Comparison of ENCODE assay signal across 10 mouse cellular contexts in genomic region chr4:57308214-57309000, GRCm38 (mm10). TPM values are rescaled to one million over a fixed set of nuclear protein-coding genes. Genes with fewer than 3 reads are reported as not detected.
DNase-seq lines count a peak whose midpoint lies in the region; ATAC-seq and TF ChIP-seq lines count a peak whose summit lies in the region.
"Had no signal": no experiment of that assay in that cellular context is flagged by ENCODE, and none has a peak within 500 bp of the region (broad histone marks: within the 10 kb centered on the region; RNA-seq: fewer than 3 reads in every experiment).

No protein-coding gene starts in this region.

- 0 out of 2 replicates have a peak overlapping the region, but pooled peaks have one; percentile 10 for H3K9ac ChIP-seq in lung, embryonic 16.5 days (ENCODE audit: low read length)
- H3K9ac ChIP-seq in stomach, embryonic 15.5 days = no peak overlapping the region
- H3K9ac ChIP-seq: midbrain, embryonic 12.5 days had no signal

- no peaks in the 10 kb centered on the region for H3K9me3 ChIP-seq in lung, embryonic 16.5 days (ENCODE audit: control insufficient read depth, low read length)
- H3K9me3 ChIP-seq in stomach, embryonic 15.5 days = no peaks in the 10 kb centered on the region
- H3K9me3 ChIP-seq: midbrain, embryonic 12.5 days had no signal

- TF ChIP-seq CTCF in spleen, adult 2 months (IDR thresholded peaks at IDR 0.05; ENCODE audit: extremely low read depth, insufficient read depth, insufficient read length, insufficient replicate concordance) = no peak

- H3K4me1 ChIP-seq in spleen, adult 2 months (ENCODE audit: control insufficient read depth, insufficient read depth, insufficient read length) = peaks cover 2% of the 10 kb centered on the region; the same call in 1 of the 2 replicates
- H3K4me1 ChIP-seq in lung, embryonic 16.5 days (replicated peaks; ENCODE audit: control insufficient read depth, insufficient read depth, low read length) = peaks cover 9% of the 10 kb centered on the region
- H3K4me1 ChIP-seq in stomach, embryonic 15.5 days = no peaks in the 10 kb centered on the region
- H3K4me1 ChIP-seq: midbrain, embryonic 12.5 days had no signal

- TF ChIP-seq POLR2A in spleen, adult 2 months (IDR thresholded peaks at IDR 0.05; ENCODE audit: low read depth, low read length) = no peak

- H3K4me3 ChIP-seq in spleen, adult 2 months (ENCODE audit: extremely low read depth, insufficient read depth, insufficient read length) = no peak overlapping the region
- H3K4me3 ChIP-seq in lung, embryonic 16.5 days (ENCODE audit: low read length) = peak overlapping the region; percentile 34
- H3K4me3 ChIP-seq in stomach, embryonic 15.5 days (replicated peaks) = no peak overlapping the region
- H3K4me3 ChIP-seq: midbrain, embryonic 12.5 days had no signal

- DNase-seq in spleen, adult 2 months (ENCODE audit: low read depth in 1 of 2, low spot score in 2 of 2) = no peak
- no peak for DNase-seq in spleen, adult 12 weeks (ENCODE audit: low spot score)
- DNase-seq in heart, adult 9 months (ENCODE audit: low spot score in 2 of 2) = peak; percentile 47 to 59
- peak; percentile 37 to 44 for DNase-seq in kidney, adult 8-10 months
- no peak for DNase-seq in thymus, postnatal 10 days (ENCODE audit: low spot score in 2 of 2)
- DNase-seq in thymus, postnatal 0 days (ENCODE audit: low spot score) = no peak

- peak; percentile 84 for ATAC-seq in lung, embryonic 16.5 days (ENCODE audit: low read depth)
- 0 out of 2 replicates have a peak, but pooled peaks have one; percentile 25 for ATAC-seq in stomach, embryonic 15.5 days (ENCODE audit: insufficient read depth, low FRiP score, low read depth)
- ATAC-seq: Patski had no signal

- H3K36me3 ChIP-seq in spleen, adult 2 months (ENCODE audit: control insufficient read depth, insufficient read depth, low read length) = no peaks in the 10 kb centered on the region
- H3K36me3 ChIP-seq in lung, embryonic 16.5 days (ENCODE audit: control insufficient read depth, insufficient read depth, low read length) = no peaks in the 10 kb centered on the region
- no peaks in the 10 kb centered on the region for H3K36me3 ChIP-seq in stomach, embryonic 15.5 days
- H3K36me3 ChIP-seq: midbrain, embryonic 12.5 days had no signal

- WGBS in spleen, adult 2 months = 41% methylated on average over 26 of the region's 26 CpGs
- WGBS in lung, embryonic 16.5 days = 18% methylated on average over 26 of the region's 26 CpGs
- 43% methylated on average over 26 of the region's 26 CpGs for WGBS in stomach, embryonic 15.5 days

- no peaks in the 10 kb centered on the region for H3K27me3 ChIP-seq in spleen, adult 2 months (ENCODE audit: control insufficient read depth, insufficient read depth, low read length)
- H3K27me3 ChIP-seq in lung, embryonic 16.5 days (ENCODE audit: control insufficient read depth, insufficient read depth, low read depth, low read length) = no peaks in the 10 kb centered on the region; the same call in 1 of the 2 replicates
- H3K27me3 ChIP-seq in stomach, embryonic 15.5 days (replicated peaks) = no peaks in the 10 kb centered on the region
- H3K27me3 ChIP-seq: Patski had no signal

- H3K4me2 ChIP-seq in lung, embryonic 16.5 days (ENCODE audit: low read depth, low read length) = peak overlapping the region; percentile 52
- H3K4me2 ChIP-seq in stomach, embryonic 15.5 days = peak overlapping the region; percentile 42
- H3K4me2 ChIP-seq: midbrain, embryonic 12.5 days had no signal

- H3K27ac ChIP-seq in spleen, adult 2 months (ENCODE audit: insufficient read depth, low read length) = peak overlapping the region; percentile 65
- no peak overlapping the region for H3K27ac ChIP-seq in lung, embryonic 16.5 days (ENCODE audit: low read length)
- no peak overlapping the region for H3K27ac ChIP-seq in stomach, embryonic 15.5 days
- H3K27ac ChIP-seq: midbrain, embryonic 12.5 days had no signal

RNA-seq across cellular contexts. Expression of gene Ptpn3, which starts 6.8 kb away (rescaled TPM):
- 1.1 and 1.2 TPM in 2 replicates for polyA plus RNA-seq in spleen, adult 2 months (2012; rRNA removed)
- 3.9 and 5.5 TPM in 2 replicates for polyA plus RNA-seq in lung, embryonic 16.5 days (2015; fragmentation: Nextera tagmentation; extraction: Ambion mirVana)
- 8.6 and 9.0 TPM in 2 replicates for polyA plus RNA-seq in stomach, embryonic 15.5 days (2015; fragmentation: Nextera tagmentation; extraction: Ambion mirVana)
- polyA plus RNA-seq in thymus, postnatal 0 days (2015; fragmentation: Nextera tagmentation; extraction: Ambion mirVana) = 2.4 and 2.6 TPM in 2 replicates

Comparison
In these comparisons a context has a peak if more than half of its experiments do, and no peak if none do; other contexts are left out.
1. DNase-seq: peak in heart, adult 9 months (2 of 2) and kidney, adult 8-10 months (2 of 2); none in spleen, adult 2 months (0 of 2), spleen, adult 12 weeks (single experiment), thymus, postnatal 10 days (0 of 2) and thymus, postnatal 0 days (single experiment).